Mouse (Mus musculus): ENCODE measurements around the gene Nfkbid.
A peak's percentile ranks its signal among the peaks of the same experiment; 100 is the strongest.

Nfkbid gene

GRCm38 (mm10) chr7:30430191-30430590, 8.7 kb downstream of the Nfkbid start:
- no peak for DNase-seq

- DNase-seq = peak; percentile 83
Observed at GRCm38 (mm10) chr7:30431793-30432192, 10.3 kb downstream of the Nfkbid start.

GRCm38 (mm10) chr7:30434238-30434637, 12.7 kb downstream of the Nfkbid start:
- DNase-seq = peak; percentile 53

- no peak for DNase-seq
Observed at GRCm38 (mm10) chr7:30434701-30435100, 13.2 kb downstream of the Nfkbid start.

GRCm38 (mm10) chr7:30435156-30435555, 13.6 kb downstream of the Nfkbid start:
- DNase-seq = no peak

- no peak for DNase-seq
Observed at GRCm38 (mm10) chr7:30436879-30437278, 15.3 kb downstream of the Nfkbid start.

- no peak for DNase-seq
Observed at GRCm38 (mm10) chr7:30439734-30440133, 18.2 kb downstream of the Nfkbid start.

- DNase-seq = peak; percentile 62
Observed at GRCm38 (mm10) chr7:30440697-30441096, 19.2 kb downstream of the Nfkbid start.

- no peak for DNase-seq
Observed at GRCm38 (mm10) chr7:30443696-30444095, 22.2 kb downstream of the Nfkbid start.

- peak; percentile 47 for DNase-seq
Observed at GRCm38 (mm10) chr7:30444154-30444970, 22.8 kb downstream of the Nfkbid start.

- peak; percentile 62 for DNase-seq
Observed at GRCm38 (mm10) chr7:30444971-30445751, 23.6 kb downstream of the Nfkbid start, which contains the start of gene Aplp1. Gene Aplp1, minus strand, starts transcription at chr7:30445535.

- DNase-seq = no peak
Observed at GRCm38 (mm10) chr7:30450241-30450640, 28.7 kb downstream of the Nfkbid start.

GRCm38 (mm10) chr7:30453327-30453726, 31.8 kb downstream of the Nfkbid start:
- DNase-seq = no peak

GRCm38 (mm10) chr7:30453766-30454165, 32.2 kb downstream of the Nfkbid start:
- peak; percentile 66 for DNase-seq

GRCm38 (mm10) chr7:30454259-30454658, 32.7 kb downstream of the Nfkbid start:
- no peak for DNase-seq

- no peak for DNase-seq
Observed at GRCm38 (mm10) chr7:30456487-30456886, 35.0 kb downstream of the Nfkbid start.

- no peak for DNase-seq
Observed at GRCm38 (mm10) chr7:30456911-30457628, 35.5 kb downstream of the Nfkbid start.

GRCm38 (mm10) chr7:30457629-30458330, 36.2 kb downstream of the Nfkbid start, which contains the start of the genes Kirrel2 and Nphs1:
Gene Kirrel2, minus strand, starts transcription at chr7:30457690.
Gene Nphs1, plus strand, starts transcription at chr7:30458315.
- no peak for DNase-seq

GRCm38 (mm10) chr7:30459484-30459883, 38.0 kb downstream of the Nfkbid start:
- no peak for DNase-seq

- no peak for DNase-seq
Observed at GRCm38 (mm10) chr7:30463568-30463967, 42.0 kb downstream of the Nfkbid start.

- no peak for DNase-seq
Observed at GRCm38 (mm10) chr7:30463996-30464395, 42.5 kb downstream of the Nfkbid start.

- DNase-seq = no peak
Observed at GRCm38 (mm10) chr7:30464816-30465300, 43.3 kb downstream of the Nfkbid start.
